Mouse (Mus musculus) kidney, postnatal 0 days (tissue): ENCODE data around the gene Olfr788. TPM values are rescaled to one million over a fixed set of nuclear protein-coding genes. Genes with fewer than 3 reads are reported as not detected.

Experiments
- ATAC-seq: fragments of 200-750 bp; cut with Nextera tagmentation; replicated peaks from 2 replicates; pipeline ENCODE4 v1.8.0; 2017; ENCODE audit warnings: low read depth, moderate number of reproducible peaks, moderate TSS enrichment, moderate library complexity; ENCODE audit not compliant: low FRiP score
- DNase-seq: peaks from one replicate; pipeline ENCODE4 v3.0.0-alpha.2; 2016; ENCODE audit warnings: low spot score
- H3K27ac ChIP-seq: fragments of 300-500 bp; sonication (generic); 2 replicates; pipeline ENCODE4 v1.5.1; 2014; ENCODE audit warnings: mild to moderate bottlenecking
- H3K27me3 ChIP-seq: fragments of 300-500 bp; sonication (generic); 2 replicates; pipeline ENCODE4 v1.6.1; 2014; ENCODE audit warnings: low read length, mixed read lengths; ENCODE audit not compliant: insufficient read depth
- H3K36me3 ChIP-seq: fragments of 300-500 bp; sonication (generic); 2 replicates; pipeline ENCODE4 v1.6.1; 2014; ENCODE audit warnings: low read length, mixed read lengths; ENCODE audit not compliant: insufficient read depth
- H3K4me1 ChIP-seq: fragments of 300-500 bp; sonication (generic); replicated peaks from 2 replicates; pipeline ENCODE4 v1.6.1; 2014; ENCODE audit warnings: antibody characterized with exemption, low read length, mixed read lengths; ENCODE audit not compliant: insufficient read depth
- H3K4me2 ChIP-seq: fragments of 300-500 bp; sonication (generic); 2 replicates; pipeline ENCODE4 v1.6.1; 2014; ENCODE audit warnings: mild to moderate bottlenecking, low read length, moderate library complexity, mixed read lengths
- H3K4me3 ChIP-seq: fragments of 300-500 bp; sonication (generic); replicated peaks from 2 replicates; pipeline ENCODE4 v1.5.1; 2014; ENCODE audit warnings: low read depth, low read length
- H3K9ac ChIP-seq: fragments of 300-500 bp; sonication (generic); 2 replicates; pipeline ENCODE4 v1.6.1; 2014; ENCODE audit warnings: low read depth, low read length
- H3K9me3 ChIP-seq: fragments of 300-500 bp; sonication (generic); replicated peaks from 2 replicates; pipeline ENCODE4 v1.6.1; 2016; ENCODE audit warnings: low read length, inconsistent platforms, mixed read lengths
- CTCF ChIP-seq: IDR thresholded peaks from 2 replicates; pipeline ENCODE4 v1.5.1; 2016; ENCODE audit warnings: antibody characterized with exemption, low read depth, mild to moderate bottlenecking, moderate library complexity
- WGBS: fragments of 180-500 bp; shearing (Covaris S2); extraction: QIAGEN DNeasy Blood & Tissue Kit; methylation state at CpG from one replicate; pipeline ENCODE4 v1.1.7; 2014; 5-methylcytosine and 5-hydroxymethylcytosine counted together
- polyA plus RNA-seq: library from polyadenylated mRNA; unstranded; fragments of >200 nt; fragmentation: Nextera tagmentation; extraction: Ambion mirVana; gene quantifications from 2 replicates; pipeline ENCODE4 v1.2.1, GENCODE M21; 2015

Gene Olfr788
- polyA plus RNA-seq: not detected in 2 replicates

GRCm38 (mm10) chr10:129470698-129471097 lies at the start of gene Olfr788:
Gene Olfr788, plus strand, starts transcription at chr10:129470998.
- Histone ChIP-seq H3K36me3 (no peaks in the 10 kb centered on the region), H3K4me3 (no peak within 1 kb of the TSS), H3K27me3 (no peaks in the 10 kb centered on the region), H3K4me2 (no peak within 1 kb of the TSS), H3K9ac (no peak within 1 kb of the TSS), H3K9me3 (no peaks in the 10 kb centered on the region), H3K27ac (no peak within 1 kb of the TSS), H3K4me1 (no peaks in the 10 kb centered on the region)
- ATAC-seq (no peak), DNase-seq (no peak)
- no peak for TF ChIP-seq CTCF

GRCm38 (mm10) chr10:129427006-129427405 lies 43.8 kb upstream of the Olfr788 start, which contains the start of gene Olfr786:
Gene Olfr786, plus strand, starts transcription at chr10:129427306.
- Histone ChIP-seq H3K9me3 (no peaks in the 10 kb centered on the region), H3K4me3 (no peak within 1 kb of the TSS), H3K9ac (no peak within 1 kb of the TSS), H3K36me3 (no peaks in the 10 kb centered on the region), H3K4me2 (no peak within 1 kb of the TSS), H3K27me3 (no peaks in the 10 kb centered on the region), H3K4me1 (no peaks in the 10 kb centered on the region), H3K27ac (no peak within 1 kb of the TSS)
- DNase-seq: no peak
- TF ChIP-seq CTCF: no peak
- ATAC-seq: no peak

GRCm38 (mm10) chr10:129461562-129461961 lies 9.2 kb upstream of the Olfr788 start, which contains the start of gene Olfr787:
Gene Olfr787, plus strand, starts transcription at chr10:129461862.
- Histone ChIP-seq H3K9me3 (no peaks in the 10 kb centered on the region), H3K27ac (no peak within 1 kb of the TSS), H3K9ac (no peak within 1 kb of the TSS), H3K4me1 (no peaks in the 10 kb centered on the region), H3K4me3 (no peak within 1 kb of the TSS), H3K4me2 (no peak within 1 kb of the TSS), H3K36me3 (no peaks in the 10 kb centered on the region), H3K27me3 (no peaks in the 10 kb centered on the region)
- WGBS: 78% methylated on average over 3 of the region's 3 CpGs
- no peak for DNase-seq
- no peak for ATAC-seq
- no peak for TF ChIP-seq CTCF

GRCm38 (mm10) chr10:129473256-129473655 lies 2.5 kb downstream of the Olfr788 start:
- WGBS: 69% methylated on average over 2 of the region's 2 CpGs
- Histone ChIP-seq H3K4me3 (no peak overlapping the region), H3K4me1 (no peaks in the 10 kb centered on the region), H3K4me2 (no peak overlapping the region), H3K27ac (no peak overlapping the region), H3K9me3 (no peaks in the 10 kb centered on the region), H3K27me3 (no peaks in the 10 kb centered on the region), H3K36me3 (no peaks in the 10 kb centered on the region), H3K9ac (no peak overlapping the region)
- no peak for ATAC-seq
- DNase-seq: no peak
- TF ChIP-seq CTCF: no peak

GRCm38 (mm10) chr10:129473723-129474122 lies 2.9 kb downstream of the Olfr788 start:
- no peaks in the 10 kb centered on the region for H3K36me3 ChIP-seq
- DNase-seq (no peak), ATAC-seq (no peak)
- H3K27ac ChIP-seq: no peak overlapping the region
- no peaks in the 10 kb centered on the region for H3K9me3 ChIP-seq
- no peak overlapping the region for H3K4me3 ChIP-seq
- no peak overlapping the region for H3K4me2 ChIP-seq
- TF ChIP-seq CTCF: no peak
- no peaks in the 10 kb centered on the region for H3K4me1 ChIP-seq
- no peak overlapping the region for H3K9ac ChIP-seq
- H3K27me3 ChIP-seq: no peaks in the 10 kb centered on the region

- WGBS: 58% methylated on average over 2 of the region's 2 CpGs
- ATAC-seq (no peak), DNase-seq (no peak)
- H3K27me3 ChIP-seq: no peaks in the 10 kb centered on the region
- no peak for TF ChIP-seq CTCF
- no peak within 1 kb of the TSS for H3K4me3 ChIP-seq
- no peaks in the 10 kb centered on the region for H3K36me3 ChIP-seq
- H3K4me1 ChIP-seq: no peaks in the 10 kb centered on the region
- no peak within 1 kb of the TSS for H3K27ac ChIP-seq
- H3K9me3 ChIP-seq: no peaks in the 10 kb centered on the region
- H3K9ac ChIP-seq: no peak within 1 kb of the TSS
- no peak within 1 kb of the TSS for H3K4me2 ChIP-seq
Observed at GRCm38 (mm10) chr10:129484452-129484851, 13.7 kb downstream of the Olfr788 start, which contains the start of gene Olfr789. Gene Olfr789, plus strand, starts transcription at chr10:129484752.

- Histone ChIP-seq H3K9me3 (no peaks in the 10 kb centered on the region), H3K4me1 (no peaks in the 10 kb centered on the region), H3K36me3 (no peaks in the 10 kb centered on the region), H3K9ac (no peak overlapping the region), H3K4me3 (no peak overlapping the region), H3K27me3 (no peaks in the 10 kb centered on the region), H3K4me2 (no peak overlapping the region), H3K27ac (no peak overlapping the region)
- no peak for DNase-seq
- 73% methylated on average over 2 of the region's 2 CpGs for WGBS
- ATAC-seq: no peak
- TF ChIP-seq CTCF: no peak
Observed at GRCm38 (mm10) chr10:129490101-129490500, 19.3 kb downstream of the Olfr788 start.
